Mouse (Mus musculus) CH12.LX (cell line): Measurements from ENCODE around the gene Rptor. TPM values are rescaled to one million over a fixed set of nuclear protein-coding genes. Genes with fewer than 3 reads are reported as not detected.
"Not testable (repeated sequence)": the region's sequence is repeated elsewhere in the genome, so short reads cannot be mapped to it uniquely, and the experiment has no call there.

Experiments
- DNase-seq: peaks from one replicate; pipeline ENCODE4 v3.0.0-alpha.2; 2013; ENCODE audit errors: extremely low read depth
- H3K27ac ChIP-seq: 2 replicates; pipeline ENCODE4 v1.5.1; 2012; ENCODE audit warnings: low read depth, mild to moderate bottlenecking, control low read depth, moderate library complexity; ENCODE audit not compliant: insufficient read depth
- H3K27me3 ChIP-seq: replicated peaks from 2 replicates; pipeline ENCODE3; 2012; ENCODE audit warnings: inconsistent platforms
- H3K36me3 ChIP-seq, 2 experiments: replicated peaks in 1 of 2; 2 replicates each; pipeline versions ENCODE3 to v1.6.1; 2012; ENCODE audit warnings: inconsistent platforms in 1 of 2, low read length in 1 of 2, mild to moderate bottlenecking in 1 of 2, mixed read lengths in 1 of 2, moderate library complexity in 1 of 2; ENCODE audit not compliant: control insufficient read depth in 1 of 2, insufficient read depth in 1 of 2
- H3K4me1 ChIP-seq, 2 experiments: 2 replicates each; pipeline ENCODE4 v1.6.1; 2012; ENCODE audit warnings: inconsistent platforms in 1 of 2, moderate library complexity in 1 of 2; ENCODE audit not compliant: insufficient read depth in 2 of 2, control insufficient read depth in 1 of 2
- H3K4me2 ChIP-seq: 2 replicates; pipeline ENCODE4 v1.6.1; 2012; ENCODE audit warnings: low read depth, mild to moderate bottlenecking, control low read depth; ENCODE audit not compliant: poor library complexity, insufficient read depth, severe bottlenecking
- H3K4me3 ChIP-seq, 3 experiments: fragments of 150-350 bp in 1 of 3; sonication (generic) in 1 of 3; replicated peaks in 1 of 3; 2 replicates each; pipeline versions ENCODE3 to v1.5.1; 2011 to 2012; ENCODE audit warnings: low read depth in 2 of 3, low read length in 2 of 3, mild to moderate bottlenecking in 2 of 3, moderate library complexity in 2 of 3, control low read depth in 1 of 3, improper control_type of control experiment in 1 of 3, inconsistent platforms in 1 of 3, mixed read lengths in 1 of 3; ENCODE audit not compliant: poor library complexity in 1 of 3
- H3K79me2 ChIP-seq: replicated peaks from 2 replicates; pipeline ENCODE4 v1.6.1; 2012; ENCODE audit warnings: mild to moderate bottlenecking, moderate library complexity; ENCODE audit not compliant: control insufficient read depth, poor library complexity, insufficient read depth, severe bottlenecking; ENCODE audit errors: extremely low read depth
- H3K9ac ChIP-seq: 2 replicates; pipeline ENCODE4 v1.6.1; 2012; ENCODE audit warnings: low read depth, mild to moderate bottlenecking, control low read depth, moderate library complexity; ENCODE audit not compliant: insufficient read depth
- H3K9me3 ChIP-seq: replicated peaks from 2 replicates; pipeline ENCODE3; 2012; ENCODE audit warnings: low read length, inconsistent platforms, mixed read lengths
- CHD2 ChIP-seq: IDR thresholded peaks from 2 replicates; pipeline ENCODE4 v1.6.1; 2011; ENCODE audit warnings: low read length, improper control_type of control experiment
- CTCF ChIP-seq, 2 experiments: IDR thresholded peaks in 1 of 2; conservative IDR thresholded peaks in 1 of 2; 2 replicates each; pipeline ENCODE4 v1.5.1; 2011 to 2012; ENCODE audit warnings: low read depth in 2 of 2, low read length in 2 of 2, improper control_type of control experiment in 1 of 2, inconsistent platforms in 1 of 2, mild to moderate bottlenecking in 1 of 2, moderate library complexity in 1 of 2
- ETS1 ChIP-seq: conservative IDR thresholded peaks from 2 replicates; pipeline ENCODE4 v1.6.1; 2012; ENCODE audit warnings: low read depth, mild to moderate bottlenecking, inconsistent platforms, low read length, improper control_type of control experiment, moderate library complexity
- HCFC1 ChIP-seq: IDR thresholded peaks from 2 replicates; pipeline ENCODE4 v1.6.1; 2012; ENCODE audit warnings: low read depth, mild to moderate bottlenecking, inconsistent platforms, low read length, improper control_type of control experiment
- JUN ChIP-seq: IDR thresholded peaks from 2 replicates; pipeline ENCODE4 v1.6.1; 2011; ENCODE audit warnings: low read depth, mild to moderate bottlenecking, low read length, improper control_type of control experiment, moderate library complexity; ENCODE audit not compliant: insufficient read depth
- MAFK ChIP-seq: IDR thresholded peaks from 2 replicates; pipeline ENCODE4 v1.6.1; 2011; ENCODE audit warnings: low read length, improper control_type of control experiment; ENCODE audit not compliant: insufficient replicate concordance
- MYC ChIP-seq: IDR thresholded peaks from 2 replicates; pipeline ENCODE4 v1.6.1; 2011; ENCODE audit warnings: low read depth, mild to moderate bottlenecking, improper control_type of control experiment, low read length
- PAX5 ChIP-seq: IDR thresholded peaks from 2 replicates; pipeline ENCODE4 v1.6.1; 2012; ENCODE audit warnings: low read length, inconsistent platforms, mixed read lengths
- RAD21 ChIP-seq: IDR thresholded peaks from 2 replicates; pipeline ENCODE4 v1.6.1; 2011; ENCODE audit warnings: low read depth, mild to moderate bottlenecking, low read length, improper control_type of control experiment, moderate library complexity
- RCOR1 ChIP-seq: conservative IDR thresholded peaks from 2 replicates; pipeline ENCODE4 v1.6.1; 2012; ENCODE audit warnings: low read depth, mild to moderate bottlenecking, inconsistent platforms, low read length, improper control_type of control experiment
- SIN3A ChIP-seq: IDR thresholded peaks from 2 replicates; pipeline ENCODE4 v1.6.1; 2012; ENCODE audit warnings: low read length, improper control_type of control experiment, inconsistent platforms
- SMC3 ChIP-seq: IDR thresholded peaks from 2 replicates; pipeline ENCODE4 v1.6.1; 2011; ENCODE audit warnings: low read depth, low read length, improper control_type of control experiment
- TCF12 ChIP-seq: IDR thresholded peaks from 2 replicates; pipeline ENCODE4 v1.6.1; 2014; ENCODE audit warnings: low read depth, mild to moderate bottlenecking, inconsistent platforms, low read length, improper control_type of control experiment
- UBTF ChIP-seq: IDR thresholded peaks from 2 replicates; pipeline ENCODE4 v1.6.1; 2012; ENCODE audit warnings: low read depth, mild to moderate bottlenecking, inconsistent platforms, low read length, improper control_type of control experiment, moderate library complexity
- USF1 ChIP-seq: IDR thresholded peaks from 2 replicates; pipeline ENCODE4 v1.6.1; 2014; ENCODE audit warnings: low read depth, mild to moderate bottlenecking, inconsistent platforms, low read length, improper control_type of control experiment
- USF2 ChIP-seq: conservative IDR thresholded peaks from 2 replicates; pipeline ENCODE4 v1.6.1; 2011; ENCODE audit warnings: low read depth, low read length, improper control_type of control experiment
- ZNF384 ChIP-seq: IDR thresholded peaks from 2 replicates; pipeline ENCODE4 v1.6.1; 2012; ENCODE audit warnings: low read depth, low read length, improper control_type of control experiment, inconsistent platforms
- dilution Hi-C: fragments of 300-500 bp; cut with MboI; formaldehyde crosslinking; loops from 2 replicates; pipeline ENCODE4 v1.14.3; 2020; ENCODE audit warnings: low sequenced_read_pairs; ENCODE audit not compliant: extremely low pct_unique_long_range_greater_than_20kb, extremely low pct_ligation_motif_present
- in situ Hi-C: fragments of 300-500 bp; cut with MboI; formaldehyde crosslinking; loops from 3 replicates; pipeline ENCODE4 v1.14.3; 2019; ENCODE audit warnings: low sequenced_read_pairs, low pct_ligation_motif_present, low pct_unique_long_range_greater_than_20kb, mixed read lengths
- polyA plus RNA-seq: library from polyadenylated mRNA; unstranded; fragments of >175 nt; gene quantifications from 2 replicates; pipeline ENCODE4 v1.2.1, GENCODE M21; 2012; ENCODE audit warnings: low read depth; ENCODE audit not compliant: insufficient read length
- total RNA-seq, 2 experiments: library from RNA; depleted of rRNA; stranded (reverse); fragments of 300-350 nt in 1 of 2; fragments of >200 nt in 1 of 2; gene quantifications; 2 replicates each; pipeline ENCODE4 v1.2.3; 2012 to 2014

Rptor gene
- total and polyA plus RNA-seq, 3 experiments = 10.3 to 33.1 (median 26.7) TPM

- no peaks in the 10 kb centered on the region for H3K27me3 ChIP-seq
- peaks cover 0 to 47% of the 10 kb centered on the region in 2 experiments for H3K36me3 ChIP-seq
- in situ Hi-C loops (no loop called here), dilution Hi-C loops (no loop called here)
- H3K9ac ChIP-seq = no peak overlapping the region
- no peak for TF ChIP-seq CHD2
- no peak for TF ChIP-seq TCF12
- no peak for TF ChIP-seq SMC3
- TF ChIP-seq PAX5 = no peak
- no peak for TF ChIP-seq RCOR1
- TF ChIP-seq USF2 = no peak
- H3K4me2 ChIP-seq = no peak overlapping the region
- 0 out of 2 replicates have a peak, but pooled peaks cover 5% of the 10 kb centered on the region for H3K79me2 ChIP-seq
- H3K9me3 ChIP-seq = no peaks in the 10 kb centered on the region
- H3K27ac ChIP-seq = no peak overlapping the region
- H3K4me1 ChIP-seq = peaks cover 6 to 33% of the 10 kb centered on the region in 2 experiments; a peak in 3 of 4 replicates
- DNase-seq = no peak
- no peak overlapping the region for H3K4me3 ChIP-seq
These were observed 54.8 kb downstream of the Rptor start for GRCm38 (mm10) chr11:119657534-119657933.

DNA sequence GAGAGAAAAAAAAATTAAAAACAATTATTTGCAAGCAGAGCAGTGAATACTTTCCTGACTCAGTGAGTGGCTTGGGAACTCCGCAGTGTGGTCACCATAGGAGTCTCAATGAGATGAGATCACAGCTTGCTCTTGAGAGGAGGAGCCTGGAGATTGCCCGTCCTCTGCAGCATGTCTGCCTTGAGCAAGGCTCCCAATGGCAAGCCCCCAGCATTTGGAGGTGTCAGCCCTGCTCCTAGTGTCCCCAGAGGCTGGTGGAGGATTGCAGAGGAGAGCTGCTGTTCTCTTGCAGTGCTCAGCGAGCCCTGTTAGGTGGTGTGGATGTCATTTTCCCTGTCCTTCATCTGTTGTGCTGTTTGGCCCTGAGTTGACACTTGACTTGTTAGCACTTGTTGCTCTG is 56.6 kb downstream of the Rptor start:
- Histone ChIP-seq H3K4me1 (peaks cover 4 to 33% of the 10 kb centered on the region in 2 experiments; a peak in 3 of 4 replicates), H3K36me3 (peaks cover 0 to 54% of the 10 kb centered on the region in 2 experiments), H3K9ac (no peak overlapping the region), H3K27ac (no peak overlapping the region), H3K9me3 (no peaks in the 10 kb centered on the region), H3K4me2 (no peak overlapping the region), H3K79me2 (0 out of 2 replicates have a peak, but pooled peaks cover 3% of the 10 kb centered on the region), H3K4me3 (no peak overlapping the region), H3K27me3 (no peaks in the 10 kb centered on the region)
- dilution Hi-C loops = no loop called here
- DNase-seq = no peak
- in situ Hi-C loops = no loop called here
- TF ChIP-seq HCFC1 (no peak), USF2 (no peak), MYC (no peak), JUN (no peak), SIN3A (no peak), ZNF384 (no peak), ETS1 (no peak), USF1 (no peak), UBTF (no peak)

DNA sequence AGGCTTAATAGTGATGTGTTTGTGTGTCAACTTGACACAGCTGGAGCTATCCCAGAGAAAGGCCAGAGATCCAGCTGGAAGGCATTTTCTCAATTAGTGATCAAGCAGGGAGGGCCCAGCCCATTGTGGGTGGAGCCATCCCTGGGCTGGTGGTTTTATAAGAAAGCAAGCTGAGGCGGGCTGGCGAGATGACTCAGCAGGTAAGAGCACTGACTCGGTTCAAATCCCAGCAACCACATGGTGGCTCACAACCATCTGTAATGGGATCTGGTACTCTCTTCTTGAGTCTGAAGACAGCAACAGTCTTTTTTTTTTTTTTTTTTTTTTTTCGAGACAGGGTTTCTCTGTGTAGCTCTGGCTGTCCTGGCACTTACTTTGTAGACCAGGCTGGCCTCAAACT is 58.8 kb downstream of the Rptor start:
- peak; percentile 85 for DNase-seq
- TF ChIP-seq ZNF384 = peak; percentile 88
- TF ChIP-seq CTCF (conservative IDR thresholded peaks at IDR 0.05 in 1 of 2, IDR thresholded peaks at IDR 0.05 in 1 of 2; ENCODE audit: low read depth in 2 of 2, low read length in 2 of 2) = peak in 1 of 2 experiments; percentile 29; a peak in 1 of 4 replicates
- TF ChIP-seq RAD21 = peak; percentile 29
- peak; percentile 75; the same call in 1 of the 2 replicates for TF ChIP-seq MAFK
- dilution Hi-C loops = not testable (repeated sequence)

More for the DNA sequence above, 58.8 kb downstream of the Rptor start:
- H3K9ac ChIP-seq, H3K4me2 ChIP-seq, H3K27me3 ChIP-seq, H3K9me3 ChIP-seq, H3K4me3 ChIP-seq, H3K27ac ChIP-seq, in situ Hi-C loops, H3K79me2 ChIP-seq: not testable (repeated sequence)
- peaks cover 4 to 37% of the 10 kb centered on the region in 2 experiments; a peak in 3 of 4 replicates for H3K4me1 ChIP-seq
- H3K36me3 ChIP-seq = peaks cover 0 to 42% of the 10 kb centered on the region in 2 experiments
